Mouse (Mus musculus): ENCODE measurements around the gene Fam209.

Gene Fam209

DNA sequence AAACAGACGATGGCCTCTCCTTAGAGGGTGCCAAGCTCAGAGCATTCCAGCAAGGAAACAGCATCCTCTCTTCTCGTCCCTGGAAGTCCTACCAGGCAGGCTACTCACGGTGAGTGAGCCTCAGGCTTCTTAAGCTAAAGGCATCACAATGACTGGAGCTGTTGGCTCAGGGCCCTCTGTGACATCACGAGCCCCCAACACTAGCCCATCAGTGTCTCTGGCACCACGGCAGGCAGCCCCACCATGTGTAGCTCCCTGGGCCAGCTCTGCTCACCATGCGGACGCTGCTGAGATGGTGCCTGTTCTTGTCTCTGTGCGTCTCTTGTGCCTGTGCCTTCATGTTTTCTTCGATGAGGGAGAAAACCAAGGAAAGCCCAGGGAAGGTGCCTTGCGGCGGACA is at the start of gene Fam209:
Fam209 (plus strand) TSS at position 203 of the 400 bp plus-strand sequence.
- no peak for DNase-seq

DNA sequence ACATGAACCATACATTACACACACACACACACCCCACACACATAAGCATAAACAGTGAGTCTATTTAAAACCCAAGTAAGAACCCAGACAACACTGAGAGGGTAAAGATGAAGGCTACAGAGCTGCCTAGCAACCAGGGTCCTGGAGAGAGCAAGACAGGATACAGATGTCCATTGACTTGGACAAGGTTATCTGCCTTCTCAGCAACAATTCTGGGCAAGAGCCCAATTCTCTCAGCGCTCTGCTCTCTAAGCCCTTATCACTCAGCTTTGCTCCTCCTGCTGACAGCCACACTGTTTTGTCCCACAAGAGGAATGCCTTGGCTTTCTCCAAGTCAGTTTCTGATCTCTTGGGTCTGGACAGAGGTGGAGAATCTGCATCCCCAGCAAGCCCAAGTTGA is 41.7 kb upstream of the Fam209 start:
- no peak for DNase-seq

DNA sequence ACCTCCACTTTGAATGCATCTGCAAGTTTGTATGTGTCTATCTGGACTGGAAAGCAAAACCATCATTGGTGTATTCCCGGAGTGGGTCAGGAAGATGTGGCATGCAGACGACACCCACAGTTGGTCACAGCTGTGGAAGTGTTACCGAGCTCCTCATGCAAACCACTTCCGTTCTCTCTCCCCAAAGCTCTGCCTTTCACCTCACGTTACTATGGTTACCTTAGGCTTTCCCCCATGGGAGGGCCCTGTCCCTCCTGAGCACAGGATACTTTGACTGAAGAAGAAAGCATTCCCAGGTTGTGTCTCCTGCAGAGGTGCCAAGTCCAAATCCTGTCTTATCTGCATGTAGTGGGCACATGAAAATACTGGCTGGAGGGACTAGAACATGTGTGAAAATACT is 38.6 kb upstream of the Fam209 start:
- DNase-seq: no peak

- no peak for DNase-seq
Observed at GRCm38 (mm10) chr2:172437371-172437952, 34.9 kb upstream of the Fam209 start.

DNA sequence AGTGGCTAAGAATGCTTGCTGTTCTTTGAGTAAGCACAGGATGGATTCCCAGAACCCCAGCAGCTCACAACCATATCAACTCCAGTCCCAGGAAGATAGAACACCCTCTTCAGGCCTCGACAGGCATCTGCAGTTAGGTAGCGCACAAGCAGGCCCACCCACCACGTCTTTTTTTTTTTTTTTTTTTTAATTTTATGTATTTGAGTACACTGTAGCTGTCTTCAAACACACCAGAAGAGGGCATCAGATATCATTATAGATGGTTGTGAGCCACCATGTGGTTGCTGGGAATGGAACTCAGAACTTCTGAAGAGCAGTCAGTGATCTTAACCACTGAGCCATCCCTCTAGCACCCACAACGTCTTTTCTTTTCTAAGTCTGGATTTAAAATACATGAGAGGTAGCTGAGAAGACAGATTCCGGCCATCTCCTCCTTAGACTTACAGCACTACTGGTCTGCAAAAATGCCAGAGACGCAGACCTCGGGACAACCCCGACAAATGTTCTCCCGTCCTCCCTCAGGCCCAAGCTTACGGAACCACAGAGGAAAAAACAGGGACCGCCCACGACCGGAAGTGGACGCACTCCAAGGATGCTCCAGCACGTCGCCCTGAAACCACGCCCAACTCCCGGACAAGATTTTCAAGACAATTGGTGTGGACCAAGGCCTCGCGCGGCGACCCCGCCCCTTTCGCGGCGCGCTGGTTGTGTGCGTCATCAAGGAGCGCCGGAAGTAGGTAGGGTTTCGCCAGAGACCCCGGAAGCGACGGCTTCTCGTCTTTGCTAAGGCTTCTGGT is 32.3 kb upstream of the Fam209 start, which contains the start of gene Rtf2:
Rtf2 (plus strand) TSS at position 714 of the 797 bp plus-strand sequence.
- peak; percentile 99 to 100 for DNase-seq

GRCm38 (mm10) chr2:172440640-172441005 is 31.7 kb upstream of the Fam209 start:
- DNase-seq: no peak

DNA sequence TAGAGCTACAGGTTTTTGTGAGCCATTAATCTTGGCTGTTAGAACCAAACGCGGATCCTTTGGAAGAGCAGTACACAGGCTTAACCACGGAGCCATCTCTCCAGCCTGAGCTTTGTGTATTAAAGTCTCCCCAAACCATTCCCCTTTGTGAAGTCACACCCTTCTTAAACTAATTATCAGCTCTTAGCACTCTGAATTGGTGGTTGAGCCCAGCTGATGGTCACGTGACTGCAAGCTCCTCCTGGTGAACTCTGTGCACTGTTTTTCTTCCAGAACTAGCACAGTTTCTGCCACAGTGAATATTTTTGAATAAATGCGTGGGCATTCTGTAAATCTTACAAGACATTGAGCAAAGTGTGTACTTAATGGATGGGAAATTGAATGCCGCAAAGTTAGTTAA is 31.1 kb upstream of the Fam209 start:
- no peak for DNase-seq

- DNase-seq: no peak
Observed at GRCm38 (mm10) chr2:172445617-172446016, 26.7 kb upstream of the Fam209 start.

DNA sequence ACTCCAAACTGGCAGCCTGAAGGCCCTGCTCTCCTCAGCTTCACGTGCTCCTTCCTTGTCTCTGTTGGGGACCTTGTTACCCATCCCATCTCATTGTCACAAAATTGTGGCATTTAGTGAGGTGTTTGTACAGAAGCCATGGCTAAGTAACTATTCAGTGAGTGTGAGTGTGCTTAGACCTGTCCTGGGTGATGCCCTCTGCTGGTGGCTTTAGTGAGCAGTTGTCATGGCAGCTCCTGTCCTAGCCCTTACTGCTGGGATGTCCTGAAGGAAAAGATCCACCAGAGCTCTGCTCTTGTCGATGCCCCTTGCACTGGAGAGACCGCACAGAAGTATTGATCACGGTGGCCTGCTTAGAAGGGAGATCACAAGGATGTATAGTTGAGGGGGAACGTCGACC is 25.0 kb upstream of the Fam209 start:
- DNase-seq: no peak

DNA sequence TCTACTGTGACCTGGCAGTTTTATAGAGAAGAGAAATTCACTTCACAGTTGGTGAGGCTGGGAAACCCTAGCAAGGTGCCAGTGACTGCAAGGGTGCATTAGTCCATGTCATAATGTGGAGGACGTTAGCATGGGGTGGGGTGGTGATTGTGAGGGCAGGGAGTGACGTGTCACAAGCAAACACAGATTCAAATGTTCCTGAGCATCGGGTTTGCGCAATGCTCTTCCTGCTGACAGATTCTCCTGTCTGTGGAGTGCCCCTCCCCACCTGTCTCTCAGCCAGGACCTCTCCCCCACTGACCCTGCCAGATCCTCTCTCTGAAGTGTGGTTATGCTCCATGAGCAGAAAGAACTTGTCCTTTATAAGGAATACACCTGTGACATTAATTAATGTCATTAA is 24.0 kb upstream of the Fam209 start:
- no peak for DNase-seq

DNA sequence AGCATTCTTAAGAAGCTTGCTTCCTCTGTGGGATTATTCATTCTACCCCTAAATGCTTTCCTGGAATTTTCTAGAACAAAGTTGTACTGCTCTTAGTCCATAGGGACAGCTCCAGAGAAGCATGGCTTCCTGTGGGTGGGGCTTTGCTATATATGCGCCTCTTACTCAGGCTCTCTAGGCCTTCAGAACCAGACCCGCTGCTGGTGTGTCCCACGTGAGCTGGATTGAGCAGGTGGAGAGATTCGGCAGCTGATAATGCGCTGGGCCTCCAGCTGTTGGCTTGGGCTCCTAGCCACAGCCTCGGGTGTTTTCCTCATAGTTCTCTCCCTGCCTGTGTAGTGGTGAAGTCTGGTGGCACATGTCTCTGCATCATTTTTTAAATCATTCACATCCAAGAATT is 21.7 kb upstream of the Fam209 start:
- no peak for DNase-seq

DNA sequence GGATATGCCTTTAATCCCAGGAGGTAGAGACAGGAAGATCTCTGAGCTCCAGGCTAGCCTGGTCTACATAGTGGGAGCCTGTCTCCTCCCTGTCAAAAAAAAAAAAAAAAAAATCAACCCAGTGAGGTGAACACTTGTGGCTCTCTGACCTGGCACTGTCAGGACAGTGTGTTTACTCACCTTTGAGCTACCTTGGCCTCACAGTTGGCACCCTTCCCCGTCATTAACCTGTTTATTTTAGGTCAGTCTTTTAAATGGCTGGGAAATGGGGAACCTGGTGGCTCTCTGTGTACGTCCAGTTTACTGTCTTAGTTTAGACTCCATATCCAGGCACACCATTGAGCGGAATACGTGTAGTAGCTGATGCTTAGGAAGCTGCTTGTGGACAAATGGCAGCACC is 20.3 kb upstream of the Fam209 start:
- no peak for DNase-seq

DNA sequence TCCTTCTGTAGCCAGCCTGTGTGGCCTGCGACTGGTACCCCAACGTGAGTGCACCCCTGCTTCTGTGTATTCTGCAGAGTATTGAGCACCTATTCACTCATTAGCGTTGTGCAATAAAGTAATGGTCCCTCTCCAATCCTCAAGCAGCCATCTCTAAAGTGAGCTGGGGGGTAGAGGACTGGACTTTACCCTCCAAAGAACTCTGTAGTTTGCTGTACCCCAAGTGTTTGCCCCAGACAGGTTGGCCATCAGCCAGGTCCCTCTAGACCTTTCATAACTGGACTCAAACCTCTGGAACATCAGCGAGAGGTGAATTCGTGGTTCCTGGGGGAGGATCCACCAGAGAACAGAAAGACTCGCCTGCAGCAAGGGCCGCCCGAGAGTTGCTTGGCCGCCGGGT is 19.9 kb upstream of the Fam209 start:
- no peak for DNase-seq

GRCm38 (mm10) chr2:172458496-172458895 is 13.8 kb upstream of the Fam209 start, which contains the start of gene Gcnt7:
Gcnt7 (minus strand) TSS chr2:172458596.
- no peak for DNase-seq

GRCm38 (mm10) chr2:172460647-172461046 is 11.7 kb upstream of the Fam209 start:
- DNase-seq: no peak

- DNase-seq: no peak
Observed at GRCm38 (mm10) chr2:172462813-172463212, 9.5 kb upstream of the Fam209 start.

DNA sequence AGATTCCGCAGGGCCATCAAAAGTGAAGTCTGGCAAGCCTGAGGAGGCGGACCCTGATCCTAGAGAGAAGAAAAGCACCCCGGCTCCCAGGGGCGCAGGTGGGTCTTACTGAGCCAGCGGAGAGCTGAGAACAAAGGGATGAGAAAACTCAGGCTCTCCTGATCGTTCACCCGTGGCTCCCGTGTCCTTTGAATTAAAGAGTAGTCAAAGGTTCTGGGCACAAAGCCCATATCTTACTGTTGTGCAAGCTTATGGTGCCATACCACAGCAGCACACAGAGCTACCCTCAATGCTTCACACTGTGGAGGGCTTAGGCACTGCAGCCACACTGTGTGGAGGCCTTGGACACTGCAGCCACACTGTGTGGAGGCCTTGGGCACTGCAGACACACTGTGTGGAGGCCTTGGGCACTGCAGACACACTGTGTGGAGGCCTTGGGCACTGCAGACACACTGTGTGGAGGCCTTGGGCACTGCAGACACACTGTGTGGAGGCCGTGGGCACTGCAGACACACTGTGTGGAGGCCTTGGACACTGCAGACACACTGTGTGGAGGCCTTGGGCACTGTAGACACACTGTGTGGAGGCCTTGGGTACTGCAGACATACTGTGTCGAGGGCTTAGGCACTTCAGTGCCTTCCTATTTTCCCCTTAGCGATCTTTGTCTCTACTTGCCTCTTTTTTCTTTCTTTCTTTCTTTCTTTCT is 5.7 kb upstream of the Fam209 start:
- DNase-seq: no peak

- DNase-seq: no peak
Observed at GRCm38 (mm10) chr2:172467206-172467605, 5.1 kb upstream of the Fam209 start.

DNA sequence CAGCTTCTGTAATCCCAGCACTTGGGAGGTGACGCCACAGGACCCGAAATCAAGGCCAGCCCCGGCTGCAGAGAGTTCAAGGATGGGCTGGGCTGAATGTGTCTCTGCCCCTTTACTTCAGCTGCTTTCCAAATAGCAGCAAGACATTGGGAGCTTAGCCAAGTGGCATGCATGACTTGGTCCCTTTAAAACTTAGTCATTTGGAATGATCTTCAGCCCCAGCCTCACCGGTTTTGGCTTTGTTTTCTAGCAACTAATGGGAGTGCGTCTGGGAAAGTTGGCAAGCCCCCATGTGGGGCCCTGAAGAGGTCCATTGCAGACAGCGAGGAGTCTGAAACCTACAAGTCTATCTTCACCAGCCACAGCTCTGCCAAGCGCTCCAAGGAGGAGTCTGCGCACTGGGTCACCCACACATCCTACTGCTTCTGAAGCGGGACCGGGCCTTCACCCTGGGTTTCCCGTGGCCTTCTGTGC is 3.9 kb upstream of the Fam209 start:
- DNase-seq: peak in 1 of 2 experiments; percentile 9

GRCm38 (mm10) chr2:172473591-172473990 is 1.3 kb downstream of the Fam209 start:
- no peak for DNase-seq

GRCm38 (mm10) chr2:172474970-172475369 is 2.6 kb downstream of the Fam209 start:
- no peak for DNase-seq

DNA sequence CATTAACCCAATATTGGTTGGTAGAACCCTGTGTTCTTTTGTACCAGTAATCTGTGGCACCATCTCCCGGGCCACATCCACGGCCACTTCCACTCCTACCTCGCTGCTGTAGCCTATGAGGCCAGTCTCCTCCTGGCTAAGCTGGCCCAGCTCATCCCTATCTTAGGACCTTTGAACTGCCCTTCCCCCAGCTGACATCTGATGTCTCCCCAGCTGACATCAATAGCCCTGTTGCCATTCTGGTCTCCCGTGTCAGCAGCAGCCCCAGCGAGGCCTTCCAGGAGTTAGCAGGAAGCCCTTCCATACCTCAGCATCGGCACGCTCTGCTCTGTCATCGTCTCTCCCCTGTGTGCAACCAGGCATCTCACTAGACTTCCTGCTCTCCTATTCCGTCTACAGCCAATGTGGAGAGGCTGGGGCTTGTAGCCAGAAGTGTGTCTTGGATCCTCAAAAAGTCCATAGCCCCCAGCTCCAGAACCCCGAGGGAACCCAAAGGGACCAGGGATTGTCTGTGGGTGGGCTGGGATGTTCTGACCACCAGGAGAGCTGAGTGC is 4.5 kb downstream of the Fam209 start:
- no peak for DNase-seq

- DNase-seq: no peak
Observed at GRCm38 (mm10) chr2:172477350-172477749, 5.0 kb downstream of the Fam209 start.

All from cerebellum, adult 18-20 months (tissue).